Mouse (Mus musculus) neural tube, embryonic 13.5 days (tissue): Measurements from ENCODE around the gene Apbb2. TPM values are rescaled to one million over a fixed set of nuclear protein-coding genes. Genes with fewer than 3 reads are reported as not detected.

Experiments
- ATAC-seq: fragments of 200-750 bp; cut with Nextera tagmentation; 2 replicates; pipeline ENCODE4 v1.8.0; 2017; ENCODE audit warnings: low read depth, mild to moderate bottlenecking, moderate TSS enrichment, moderate library complexity
- H3K27ac ChIP-seq: fragments of 300-500 bp; sonication (generic); replicated peaks from 2 replicates; pipeline ENCODE4 v1.5.1; 2015; ENCODE audit warnings: moderate library complexity, mild to moderate bottlenecking, inconsistent platforms
- H3K27me3 ChIP-seq: fragments of 300-500 bp; sonication (generic); 2 replicates; pipeline ENCODE4 v1.6.1; 2015; ENCODE audit warnings: mild to moderate bottlenecking, inconsistent platforms
- H3K36me3 ChIP-seq: fragments of 300-500 bp; sonication (generic); 2 replicates; pipeline ENCODE4 v1.6.1; 2015; ENCODE audit warnings: mild to moderate bottlenecking, inconsistent platforms
- H3K4me1 ChIP-seq: fragments of 300-500 bp; sonication (generic); replicated peaks from 2 replicates; pipeline ENCODE4 v1.6.1; 2015; ENCODE audit warnings: inconsistent platforms
- H3K4me2 ChIP-seq: fragments of 300-500 bp; sonication (generic); 2 replicates; pipeline ENCODE4 v1.6.1; 2015; ENCODE audit warnings: inconsistent platforms, mild to moderate bottlenecking, moderate library complexity
- H3K4me3 ChIP-seq: fragments of 300-500 bp; sonication (generic); 2 replicates; pipeline ENCODE4 v1.5.1; 2015; ENCODE audit warnings: mild to moderate bottlenecking, inconsistent platforms
- H3K9ac ChIP-seq: fragments of 300-500 bp; sonication (generic); 2 replicates; pipeline ENCODE4 v1.6.1; 2015; ENCODE audit warnings: moderate library complexity, mild to moderate bottlenecking, inconsistent platforms
- H3K9me3 ChIP-seq: fragments of 300-500 bp; sonication (generic); 2 replicates; pipeline ENCODE4 v1.6.1; 2016; ENCODE audit warnings: inconsistent platforms
- WGBS: fragments of 180-500 bp; shearing (Covaris S2); methylation state at CpG from one replicate; pipeline ENCODE4 v1.1.7; 2015; 5-methylcytosine and 5-hydroxymethylcytosine counted together
- polyA plus RNA-seq: library from polyadenylated mRNA; unstranded; fragments of >200 nt; fragmentation: Nextera tagmentation; extraction: Ambion mirVana; gene quantifications from 2 replicates; pipeline ENCODE4 v1.2.1, GENCODE M21; 2015

Gene Apbb2
- polyA plus RNA-seq, 1 experiment from 2014 or later, result 108 TPM

- no peaks in the 10 kb centered on the region for H3K9me3 ChIP-seq
- no peak for ATAC-seq
- no peak overlapping the region for H3K4me2 ChIP-seq
- no peak overlapping the region for H3K4me3 ChIP-seq
- peaks cover 23% of the 10 kb centered on the region for H3K4me1 ChIP-seq
- 88% methylated on average over 8 of the region's 8 CpGs for WGBS
- no peaks in the 10 kb centered on the region for H3K27me3 ChIP-seq
- H3K9ac ChIP-seq, result no peak overlapping the region
- H3K27ac ChIP-seq, result no peak overlapping the region
- H3K36me3 ChIP-seq, result no peaks in the 10 kb centered on the region
Observed at GRCm38 (mm10) chr5:66600415-66600814, 18.2 kb downstream of the Apbb2 start.

GRCm38 (mm10) chr5:66599888-66600287 lies 18.7 kb downstream of the Apbb2 start:
- H3K4me3 ChIP-seq, result no peak overlapping the region
- no peak for ATAC-seq
- H3K9me3 ChIP-seq, result no peaks in the 10 kb centered on the region
- H3K27me3 ChIP-seq, result no peaks in the 10 kb centered on the region
- no peak overlapping the region for H3K27ac ChIP-seq
- H3K4me2 ChIP-seq, result no peak overlapping the region
- peaks cover 23% of the 10 kb centered on the region for H3K4me1 ChIP-seq
- H3K36me3 ChIP-seq, result no peaks in the 10 kb centered on the region
- no peak overlapping the region for H3K9ac ChIP-seq
- WGBS, result 83% methylated on average over 9 of the region's 9 CpGs

GRCm38 (mm10) chr5:66596296-66596695 lies 22.3 kb downstream of the Apbb2 start:
- no peak overlapping the region for H3K9ac ChIP-seq
- 75% methylated on average over 3 of the region's 3 CpGs for WGBS

GRCm38 (mm10) chr5:66594881-66595280 lies 23.7 kb downstream of the Apbb2 start:
- 84% methylated on average over 14 of the region's 14 CpGs for WGBS
- no peak for ATAC-seq
- H3K4me3 ChIP-seq, result no peak overlapping the region
- no peak overlapping the region for H3K9ac ChIP-seq
- H3K27ac ChIP-seq, result no peak overlapping the region
- H3K4me2 ChIP-seq, result no peak overlapping the region
- 0 out of 2 replicates have a peak, but pooled peaks cover 5% of the 10 kb centered on the region for H3K9me3 ChIP-seq
- no peaks in the 10 kb centered on the region for H3K36me3 ChIP-seq
- H3K27me3 ChIP-seq, result no peaks in the 10 kb centered on the region
- H3K4me1 ChIP-seq, result peaks cover 9% of the 10 kb centered on the region; the same call in 1 of the 2 replicates

More at GRCm38 (mm10) chr5:66596296-66596695, 22.3 kb downstream of the Apbb2 start:
- Histone ChIP-seq H3K27me3 (no peaks in the 10 kb centered on the region), H3K4me3 (no peak overlapping the region), H3K4me2 (no peak overlapping the region), H3K9me3 (no peaks in the 10 kb centered on the region), H3K36me3 (no peaks in the 10 kb centered on the region), H3K4me1 (peaks cover 8% of the 10 kb centered on the region; the same call in 1 of the 2 replicates), H3K27ac (no peak overlapping the region)
- no peak for ATAC-seq

GRCm38 (mm10) chr5:66586236-66586745 lies 32.3 kb downstream of the Apbb2 start:
- H3K36me3 ChIP-seq, result no peaks in the 10 kb centered on the region
- 0 out of 2 replicates have a peak, but pooled peaks cover 5% of the 10 kb centered on the region for H3K9me3 ChIP-seq
- H3K27me3 ChIP-seq, result no peaks in the 10 kb centered on the region
- H3K4me2 ChIP-seq, result no peak overlapping the region
- H3K9ac ChIP-seq, result no peak overlapping the region
- peaks cover 16% of the 10 kb centered on the region for H3K4me1 ChIP-seq
- H3K27ac ChIP-seq, result 0 out of 2 replicates have a peak overlapping the region, but pooled peaks have one; percentile 5
- no peak overlapping the region for H3K4me3 ChIP-seq
- 72% methylated on average over 6 of the region's 6 CpGs for WGBS
- ATAC-seq, result no peak

GRCm38 (mm10) chr5:66583019-66583406 lies 35.6 kb downstream of the Apbb2 start:
- no peaks in the 10 kb centered on the region for H3K27me3 ChIP-seq
- no peaks in the 10 kb centered on the region for H3K9me3 ChIP-seq
- no peak overlapping the region for H3K4me3 ChIP-seq
- no peak overlapping the region for H3K27ac ChIP-seq
- H3K9ac ChIP-seq, result no peak overlapping the region
- 82% methylated on average over 4 of the region's 4 CpGs for WGBS
- H3K4me1 ChIP-seq, result peaks cover 15% of the 10 kb centered on the region
- ATAC-seq, result no peak
- H3K36me3 ChIP-seq, result no peaks in the 10 kb centered on the region
- H3K4me2 ChIP-seq, result no peak overlapping the region

- Histone ChIP-seq H3K4me2 (no peak overlapping the region), H3K36me3 (no peaks in the 10 kb centered on the region), H3K9me3 (no peaks in the 10 kb centered on the region), H3K27ac (no peak overlapping the region), H3K4me3 (no peak overlapping the region), H3K27me3 (no peaks in the 10 kb centered on the region), H3K4me1 (peaks cover 15% of the 10 kb centered on the region), H3K9ac (no peak overlapping the region)
- 93% methylated on average over 17 of the region's 17 CpGs for WGBS
- no peak for ATAC-seq
Observed at GRCm38 (mm10) chr5:66582281-66583018, 36.1 kb downstream of the Apbb2 start.

- 79% methylated on average over 4 of the region's 4 CpGs for WGBS
- no peak overlapping the region for H3K4me2 ChIP-seq
- ATAC-seq, result no peak
Observed at GRCm38 (mm10) chr5:66579066-66579465, 39.5 kb downstream of the Apbb2 start.

GRCm38 (mm10) chr5:66576299-66576698 lies 42.3 kb downstream of the Apbb2 start:
- peaks cover 40% of the 10 kb centered on the region for H3K4me1 ChIP-seq
- 41% methylated on average over 9 of the region's 9 CpGs for WGBS
- no peak overlapping the region for H3K9ac ChIP-seq
- H3K27me3 ChIP-seq, result no peaks in the 10 kb centered on the region
- H3K4me3 ChIP-seq, result no peak overlapping the region
- H3K36me3 ChIP-seq, result no peaks in the 10 kb centered on the region
- H3K4me2 ChIP-seq, result no peak overlapping the region
- ATAC-seq, result 0 out of 2 replicates have a peak, but pooled peaks have one; percentile 69
- 0 out of 2 replicates have a peak overlapping the region, but pooled peaks have one; percentile 19 for H3K27ac ChIP-seq
- H3K9me3 ChIP-seq, result no peaks in the 10 kb centered on the region

More at GRCm38 (mm10) chr5:66579066-66579465, 39.5 kb downstream of the Apbb2 start:
- Histone ChIP-seq H3K36me3 (no peaks in the 10 kb centered on the region), H3K9ac (no peak overlapping the region), H3K27ac (no peak overlapping the region), H3K4me1 (peaks cover 25% of the 10 kb centered on the region), H3K4me3 (no peak overlapping the region), H3K9me3 (no peaks in the 10 kb centered on the region), H3K27me3 (no peaks in the 10 kb centered on the region)

- Histone ChIP-seq H3K4me3 (no peak overlapping the region), H3K36me3 (no peaks in the 10 kb centered on the region), H3K27me3 (no peaks in the 10 kb centered on the region), H3K4me2 (no peak overlapping the region), H3K9me3 (no peaks in the 10 kb centered on the region), H3K4me1 (peaks cover 34% of the 10 kb centered on the region), H3K27ac (no peak overlapping the region), H3K9ac (no peak overlapping the region)
- no peak for ATAC-seq
- WGBS, result 63% methylated on average over 13 of the region's 13 CpGs
Observed at GRCm38 (mm10) chr5:66575148-66575547, 43.4 kb downstream of the Apbb2 start.

- no peaks in the 10 kb centered on the region for H3K36me3 ChIP-seq
- H3K27me3 ChIP-seq, result no peaks in the 10 kb centered on the region
- no peaks in the 10 kb centered on the region for H3K9me3 ChIP-seq
- no peak for ATAC-seq
- no peak overlapping the region for H3K4me2 ChIP-seq
- H3K4me1 ChIP-seq, result peaks cover 48% of the 10 kb centered on the region
- 11% methylated on average over 4 of the region's 4 CpGs for WGBS
- H3K9ac ChIP-seq, result no peak overlapping the region
- H3K27ac ChIP-seq, result no peak overlapping the region
- no peak overlapping the region for H3K4me3 ChIP-seq
Observed at GRCm38 (mm10) chr5:66573266-66573665, 45.3 kb downstream of the Apbb2 start.

GRCm38 (mm10) chr5:66572086-66572855 lies 46.3 kb downstream of the Apbb2 start:
- no peak for ATAC-seq
- no peak overlapping the region for H3K9ac ChIP-seq
- H3K27me3 ChIP-seq, result no peaks in the 10 kb centered on the region
- no peaks in the 10 kb centered on the region for H3K36me3 ChIP-seq
- H3K4me3 ChIP-seq, result no peak overlapping the region
- WGBS, result 57% methylated on average over 13 of the region's 13 CpGs
- peaks cover 49% of the 10 kb centered on the region for H3K4me1 ChIP-seq
- H3K4me2 ChIP-seq, result no peak overlapping the region
- no peak overlapping the region for H3K27ac ChIP-seq
- no peaks in the 10 kb centered on the region for H3K9me3 ChIP-seq
